Mouse (Mus musculus) spleen, adult 2 months (tissue): Measurements from ENCODE around the gene Cltc.

Source experiments
- CTCF ChIP-seq: fragments of 200-500 bp; IDR thresholded peaks from 2 replicates; pipeline ENCODE4 v1.5.1; 2011; ENCODE audit warnings: mild to moderate bottlenecking, inconsistent platforms; ENCODE audit not compliant: insufficient read depth, insufficient read length, insufficient replicate concordance; ENCODE audit errors: extremely low read depth
- POLR2A ChIP-seq: fragments of 200-500 bp; IDR thresholded peaks from 2 replicates; pipeline ENCODE4 v1.6.1; 2011; ENCODE audit warnings: low read depth, low read length, inconsistent platforms

DNA sequence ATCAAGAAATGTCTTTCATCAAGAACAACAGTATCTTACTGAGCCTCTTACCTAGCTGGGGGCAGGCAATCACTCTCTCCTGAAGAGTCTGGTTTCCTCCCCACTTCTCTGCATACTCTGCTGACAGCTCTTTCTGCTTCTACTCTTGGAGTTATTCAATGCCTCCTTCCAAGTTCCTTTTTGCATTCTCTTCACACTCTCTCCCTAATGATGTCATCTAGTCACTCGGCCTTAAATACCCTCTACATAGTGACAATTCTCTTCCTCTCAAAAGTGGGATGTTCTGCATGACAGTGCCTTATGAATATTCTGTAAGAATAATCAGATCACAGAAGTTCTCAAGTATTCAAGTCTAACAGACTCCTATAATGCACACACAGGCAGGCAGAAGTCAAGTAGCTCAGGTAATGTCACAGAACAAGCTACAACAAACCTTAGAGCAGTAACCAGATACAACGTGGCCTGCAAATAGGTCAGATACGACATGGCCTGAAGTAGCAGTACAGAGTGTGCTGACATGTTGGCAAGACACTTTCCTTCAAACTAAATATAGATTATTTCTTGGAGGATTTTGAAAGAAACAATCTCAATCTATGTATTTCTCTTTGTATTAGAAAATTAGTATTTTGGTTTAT is 86.2 kb downstream of the Cltc start:
- TF ChIP-seq CTCF: no peak
- TF ChIP-seq POLR2A: no peak
